Mouse (Mus musculus) limb, embryonic 14.5 days (tissue): ENCODE measurements at regions not wholly inside any gene's neighbourhood (a gene's known extent, or its start where the extent isn't known, plus 50 kb on each side); places are given as distances from the start of the nearest gene placed in this dataset.

Source experiments
- ATAC-seq: fragments of 200-750 bp; cut with Nextera tagmentation; 2 replicates; pipeline ENCODE4 v1.8.0; 2017; ENCODE audit warnings: low read depth, moderate number of reproducible peaks, moderate TSS enrichment; ENCODE audit not compliant: low FRiP score
- DNase-seq: peaks from one replicate; pipeline ENCODE4 v3.0.0-alpha.2; 2015; ENCODE audit warnings: low spot score
- H3K27ac ChIP-seq: fragments of 300-500 bp; sonication (generic); replicated peaks from 2 replicates; pipeline ENCODE4 v1.5.1; 2014; ENCODE audit warnings: low read depth, mild to moderate bottlenecking, low read length, moderate library complexity, mixed read lengths
- H3K27me3 ChIP-seq: fragments of 300-500 bp; sonication (generic); 2 replicates; pipeline ENCODE4 v1.6.1; 2014; ENCODE audit warnings: low read length, mixed read lengths; ENCODE audit not compliant: control insufficient read depth, insufficient read depth
- H3K36me3 ChIP-seq: fragments of 300-500 bp; sonication (generic); 2 replicates; pipeline ENCODE4 v1.6.1; 2014; ENCODE audit warnings: mild to moderate bottlenecking, low read length, moderate library complexity, mixed read lengths; ENCODE audit not compliant: control insufficient read depth, insufficient read depth
- H3K4me1 ChIP-seq: fragments of 300-500 bp; sonication (generic); 2 replicates; pipeline ENCODE4 v1.6.1; 2014; ENCODE audit warnings: antibody characterized with exemption, low read length, mixed read lengths; ENCODE audit not compliant: control insufficient read depth, insufficient read depth
- H3K4me2 ChIP-seq: fragments of 300-500 bp; sonication (generic); replicated peaks from 2 replicates; pipeline ENCODE4 v1.6.1; 2014; ENCODE audit warnings: low read depth, mild to moderate bottlenecking, low read length, moderate library complexity; ENCODE audit not compliant: severe bottlenecking
- H3K4me3 ChIP-seq: fragments of 300-500 bp; sonication (generic); replicated peaks from 2 replicates; pipeline ENCODE4 v1.5.1; 2014; ENCODE audit warnings: low read length
- H3K9ac ChIP-seq: fragments of 300-500 bp; sonication (generic); 2 replicates; pipeline ENCODE4 v1.6.1; 2014; ENCODE audit warnings: mild to moderate bottlenecking, low read depth, low read length, moderate library complexity; ENCODE audit not compliant: severe bottlenecking
- H3K9me3 ChIP-seq: fragments of 300-500 bp; sonication (generic); 2 replicates; pipeline ENCODE4 v1.6.1; 2016; ENCODE audit warnings: low read length; ENCODE audit not compliant: control insufficient read depth
- POLR2A ChIP-seq: fragments of 200-500 bp; IDR thresholded peaks from 2 replicates; pipeline ENCODE4 v1.8.0; 2012; ENCODE audit warnings: inconsistent platforms, mild to moderate bottlenecking, moderate library complexity, borderline replicate concordance; ENCODE audit not compliant: insufficient read depth, insufficient read length; ENCODE audit errors: extremely low read depth
- WGBS: fragments of 180-500 bp; shearing (Covaris S2); extraction: QIAGEN DNeasy Blood & Tissue Kit; methylation state at CpG from one replicate; pipeline ENCODE4 v1.1.7; 2014; 5-methylcytosine and 5-hydroxymethylcytosine counted together

- WGBS: 98% methylated on average over 2 of the region's 2 CpGs
- Histone ChIP-seq H3K36me3 (no peaks in the 10 kb centered on the region), H3K27ac (no peak overlapping the region), H3K9ac (no peak overlapping the region), H3K27me3 (no peaks in the 10 kb centered on the region), H3K9me3 (no peaks in the 10 kb centered on the region), H3K4me1 (no peaks in the 10 kb centered on the region), H3K4me2 (no peak overlapping the region), H3K4me3 (no peak overlapping the region)
- ATAC-seq: no peak
- no peak for DNase-seq
- no peak for TF ChIP-seq POLR2A
These were observed 97.6 kb upstream of the Speer4f2 start for GRCm38 (mm10) chr5:17275346-17275745.

- Histone ChIP-seq H3K4me1 (no peaks in the 10 kb centered on the region), H3K27me3 (no peaks in the 10 kb centered on the region), H3K4me3 (no peak overlapping the region), H3K9ac (no peak overlapping the region), H3K9me3 (no peaks in the 10 kb centered on the region), H3K36me3 (no peaks in the 10 kb centered on the region), H3K27ac (no peak overlapping the region), H3K4me2 (no peak overlapping the region)
- WGBS: 71% methylated on average over 3 of the region's 3 CpGs
- DNase-seq: no peak
- ATAC-seq: no peak
- TF ChIP-seq POLR2A: no peak
These were observed 96.0 kb upstream of the Speer4f2 start for GRCm38 (mm10) chr5:17276782-17277578.

- no peak overlapping the region for H3K27ac ChIP-seq
- DNase-seq: no peak
- H3K27me3 ChIP-seq: no peaks in the 10 kb centered on the region
- no peaks in the 10 kb centered on the region for H3K36me3 ChIP-seq
- no peak for ATAC-seq
- H3K9me3 ChIP-seq: no peaks in the 10 kb centered on the region
- no peak overlapping the region for H3K4me3 ChIP-seq
- 81% methylated on average over 4 of the region's 4 CpGs for WGBS
- no peak overlapping the region for H3K4me2 ChIP-seq
- no peak for TF ChIP-seq POLR2A
- no peaks in the 10 kb centered on the region for H3K4me1 ChIP-seq
- H3K9ac ChIP-seq: no peak overlapping the region
These were observed 92.8 kb upstream of the Speer4f2 start for GRCm38 (mm10) chr5:17280203-17280602.

- no peaks in the 10 kb centered on the region for H3K4me1 ChIP-seq
- ATAC-seq: no peak
- no peak overlapping the region for H3K9ac ChIP-seq
- WGBS: 100% methylated on average over 2 of the region's 2 CpGs
- no peak for DNase-seq
- H3K27ac ChIP-seq: no peak overlapping the region
- no peaks in the 10 kb centered on the region for H3K27me3 ChIP-seq
- no peak for TF ChIP-seq POLR2A
- no peaks in the 10 kb centered on the region for H3K36me3 ChIP-seq
- H3K9me3 ChIP-seq: no peaks in the 10 kb centered on the region
- no peak overlapping the region for H3K4me2 ChIP-seq
- no peak overlapping the region for H3K4me3 ChIP-seq
These were observed 92.0 kb upstream of the Speer4f2 start for GRCm38 (mm10) chr5:17280951-17281350.

GRCm38 (mm10) chr5:17289028-17289427, 84.0 kb upstream of the Speer4f2 start:
- Histone ChIP-seq H3K27me3 (no peaks in the 10 kb centered on the region), H3K4me1 (no peaks in the 10 kb centered on the region), H3K4me2 (no peak overlapping the region), H3K27ac (no peak overlapping the region), H3K4me3 (no peak overlapping the region), H3K36me3 (no peaks in the 10 kb centered on the region), H3K9me3 (no peaks in the 10 kb centered on the region), H3K9ac (no peak overlapping the region)
- TF ChIP-seq POLR2A: no peak
- ATAC-seq (no peak), DNase-seq (no peak)
- 83% methylated on average over 1 of the region's 1 CpGs for WGBS
